Mouse (Mus musculus): Measurements from ENCODE around the gene Gm11115. TPM values are rescaled to one million over a fixed set of nuclear protein-coding genes. Genes with fewer than 3 reads are reported as not detected.

The Gm11115 gene
- polyA plus RNA-seq (2015; fragmentation: Nextera tagmentation; extraction: Ambion mirVana), result not detected in 2 replicates

DNA sequence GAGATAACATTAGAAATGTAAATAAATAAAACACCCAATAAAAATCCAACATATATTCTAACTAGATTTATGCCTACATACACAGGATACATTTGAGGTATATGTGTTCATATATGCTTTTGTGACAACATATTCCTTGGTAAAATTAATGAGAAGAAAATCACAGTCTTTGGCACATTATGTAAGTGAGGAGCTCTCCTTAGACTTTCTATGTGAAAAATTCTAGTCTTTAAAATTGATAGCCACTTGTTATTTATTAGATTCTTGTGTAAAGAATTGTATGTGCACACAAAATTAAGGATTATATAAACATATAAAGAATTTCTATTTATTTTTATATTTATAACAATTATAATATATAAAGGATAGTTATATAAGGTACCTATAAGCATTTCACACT lies at the start of gene Gm11115:
Gene Gm11115, minus strand, starts transcription at position 101 of the 400 bp plus-strand sequence.
- H3K27ac ChIP-seq (ENCODE audit: low read length), result no peak within 1 kb of the TSS
- no peaks in the 10 kb centered on the region for H3K36me3 ChIP-seq (ENCODE audit: control insufficient read depth, insufficient read depth, low read length)
- H3K4me2 ChIP-seq (ENCODE audit: low read length), result no peak within 1 kb of the TSS
- no peaks in the 10 kb centered on the region for H3K4me1 ChIP-seq (ENCODE audit: control insufficient read depth, insufficient read depth, low read length)
- H3K9me3 ChIP-seq (replicated peaks; ENCODE audit: control insufficient read depth, low read length, poor library complexity, severe bottlenecking), result no peaks in the 10 kb centered on the region
- no peaks in the 10 kb centered on the region for H3K27me3 ChIP-seq (ENCODE audit: control insufficient read depth, insufficient read depth, low read depth, low read length)
- H3K4me3 ChIP-seq (ENCODE audit: low read depth, low read length), result no peak within 1 kb of the TSS
- H3K9ac ChIP-seq (ENCODE audit: low read depth, low read length), result no peak within 1 kb of the TSS
- ATAC-seq, result no peak

DNA sequence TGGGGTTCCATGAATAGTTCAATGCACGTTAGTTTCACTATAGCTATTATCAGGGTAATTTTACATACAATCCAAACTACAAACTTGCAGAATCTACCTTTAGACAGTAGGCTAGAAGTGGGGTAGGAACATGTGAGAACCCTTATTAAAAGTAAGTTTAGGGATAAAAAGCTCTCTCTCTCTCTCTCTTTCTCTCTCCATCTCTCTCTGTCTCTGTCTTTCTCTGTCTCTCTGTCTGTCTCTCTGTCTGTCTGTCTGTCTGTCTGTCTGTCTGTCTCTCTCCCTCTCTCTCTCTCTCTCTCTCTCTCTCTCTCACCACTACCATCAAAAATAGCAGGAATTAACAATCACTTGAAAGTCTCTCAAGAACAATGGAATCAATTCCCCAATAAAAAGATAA lies 42.5 kb downstream of the Gm11115 start, which contains the start of gene Gm11116:
Gene Gm11116, minus strand, starts transcription at position 101 of the 400 bp plus-strand sequence.
- Histone ChIP-seq H3K9ac (ENCODE audit: low read depth, low read length) (no peak within 1 kb of the TSS), H3K4me2 (ENCODE audit: low read length) (no peak within 1 kb of the TSS), H3K27ac (ENCODE audit: low read length) (no peak within 1 kb of the TSS), H3K9me3 (replicated peaks; ENCODE audit: control insufficient read depth, low read length, poor library complexity, severe bottlenecking) (no peaks in the 10 kb centered on the region), H3K36me3 (ENCODE audit: control insufficient read depth, insufficient read depth, low read length) (no peaks in the 10 kb centered on the region), H3K4me3 (ENCODE audit: low read depth, low read length) (no peak within 1 kb of the TSS), H3K4me1 (ENCODE audit: control insufficient read depth, insufficient read depth, low read length) (no peaks in the 10 kb centered on the region), H3K27me3 (ENCODE audit: control insufficient read depth, insufficient read depth, low read depth, low read length) (no peaks in the 10 kb centered on the region)
- ATAC-seq, result no peak
- 80% methylated on average over 1 of the region's 1 CpGs for WGBS

Other genes with a start within 250 kb of the Gm11115 start
- gene Csn3, start 228.5 kb downstream of the Gm11115 start, polyA plus RNA-seq (2015; fragmentation: Nextera tagmentation; extraction: Ambion mirVana), result not detected in 2 replicates
- not detected in 2 replicates for gene 2310003L06Rik, start 184.6 kb downstream of the Gm11115 start, polyA plus RNA-seq (2015; fragmentation: Nextera tagmentation; extraction: Ambion mirVana)
- not detected in 2 replicates for gene Gm28434, start 184.6 kb downstream of the Gm11115 start, polyA plus RNA-seq (2015; fragmentation: Nextera tagmentation; extraction: Ambion mirVana)
- gene Cabs1, start 174.7 kb downstream of the Gm11115 start, polyA plus RNA-seq (2015; fragmentation: Nextera tagmentation; extraction: Ambion mirVana), result not detected in 2 replicates
- not detected in 2 replicates for gene Smr3a, start 151.6 kb downstream of the Gm11115 start, polyA plus RNA-seq (2015; fragmentation: Nextera tagmentation; extraction: Ambion mirVana)
- gene Smr2, start 67.5 kb downstream of the Gm11115 start, polyA plus RNA-seq (2015; fragmentation: Nextera tagmentation; extraction: Ambion mirVana), result not detected in 2 replicates
- gene Gm11116, start 42.6 kb downstream of the Gm11115 start, polyA plus RNA-seq (2015; fragmentation: Nextera tagmentation; extraction: Ambion mirVana), result not detected in 2 replicates
- gene Gm7714, start 114.8 kb upstream of the Gm11115 start, polyA plus RNA-seq (2015; fragmentation: Nextera tagmentation; extraction: Ambion mirVana), result not detected in 2 replicates
- gene Prol1, start 163.2 kb upstream of the Gm11115 start, polyA plus RNA-seq (2015; fragmentation: Nextera tagmentation; extraction: Ambion mirVana), result not detected in 2 replicates
- not detected in 2 replicates for gene Amtn, start 222.0 kb upstream of the Gm11115 start, polyA plus RNA-seq (2015; fragmentation: Nextera tagmentation; extraction: Ambion mirVana)